Mouse (Mus musculus) cerebellum, adult 11 months (tissue): ENCODE measurements around the gene E4f1.

Experiments used
- DNase-seq: peaks from one replicate; pipeline ENCODE4 v3.0.0; 2022

Gene E4f1

DNA sequence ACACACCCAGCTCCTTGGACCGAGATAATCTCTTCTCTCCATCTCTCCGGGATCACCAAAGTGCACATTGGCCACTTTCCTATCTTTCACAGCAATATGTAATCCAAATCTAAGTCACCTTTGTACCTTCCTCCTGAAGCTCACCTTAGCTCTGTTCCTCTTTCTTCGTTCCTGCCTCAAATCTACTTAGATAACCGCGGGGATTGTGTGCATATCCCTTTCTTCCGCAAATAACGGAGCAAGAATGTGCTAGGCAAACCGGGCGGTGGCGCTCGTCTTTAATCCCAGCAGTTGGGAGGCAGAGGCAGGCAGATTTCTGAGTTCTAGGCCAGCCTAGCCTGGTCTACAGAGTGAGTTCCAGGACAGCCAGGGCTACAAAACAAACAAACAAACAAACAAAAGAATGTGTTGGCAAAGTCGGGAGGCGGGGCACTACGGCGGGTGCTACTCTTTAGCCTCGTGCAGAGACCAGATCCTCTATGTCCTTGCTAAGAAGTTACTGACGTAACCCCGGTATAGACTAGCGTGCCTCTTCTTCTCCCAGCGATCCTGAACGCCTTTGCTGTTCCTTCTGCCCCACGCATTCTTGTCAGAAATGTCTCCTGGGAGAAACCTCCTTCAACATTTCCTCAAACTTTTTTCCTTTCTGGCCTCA is 56.4 kb downstream of the E4f1 start:
- DNase-seq, result no peak

DNA sequence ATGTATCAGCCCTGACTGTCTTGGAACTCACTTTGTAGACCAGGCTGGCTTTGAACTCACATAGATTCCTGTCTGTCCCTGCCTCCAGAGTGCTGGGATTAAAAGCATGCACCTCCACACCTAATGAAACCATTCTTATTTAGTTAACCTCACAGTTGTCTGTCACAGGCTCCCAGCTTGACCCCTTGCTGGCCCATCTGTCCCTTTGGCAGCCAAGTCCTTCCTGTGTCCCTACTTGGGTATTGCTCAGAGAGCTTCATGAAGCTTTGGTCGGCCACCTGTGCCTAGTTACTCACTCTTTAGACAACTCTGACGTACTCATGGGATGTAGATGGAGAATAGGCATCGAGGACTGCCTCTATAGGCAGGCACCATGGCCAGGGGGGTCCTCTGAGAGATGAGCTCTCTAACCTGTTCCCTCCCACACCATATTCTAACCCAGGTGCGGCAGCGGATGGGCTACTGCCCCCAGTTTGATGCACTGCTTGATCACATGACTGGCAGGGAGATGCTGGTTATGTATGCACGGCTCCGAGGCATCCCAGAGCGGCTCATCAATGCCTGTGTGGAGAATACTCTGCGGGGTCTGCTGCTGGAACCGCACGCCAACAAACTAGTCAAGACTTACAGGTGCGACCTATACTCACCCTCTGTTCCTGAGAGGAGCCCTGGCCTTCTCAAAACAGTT is 62.9 kb downstream of the E4f1 start:
- peak; percentile 47 for DNase-seq

DNA sequence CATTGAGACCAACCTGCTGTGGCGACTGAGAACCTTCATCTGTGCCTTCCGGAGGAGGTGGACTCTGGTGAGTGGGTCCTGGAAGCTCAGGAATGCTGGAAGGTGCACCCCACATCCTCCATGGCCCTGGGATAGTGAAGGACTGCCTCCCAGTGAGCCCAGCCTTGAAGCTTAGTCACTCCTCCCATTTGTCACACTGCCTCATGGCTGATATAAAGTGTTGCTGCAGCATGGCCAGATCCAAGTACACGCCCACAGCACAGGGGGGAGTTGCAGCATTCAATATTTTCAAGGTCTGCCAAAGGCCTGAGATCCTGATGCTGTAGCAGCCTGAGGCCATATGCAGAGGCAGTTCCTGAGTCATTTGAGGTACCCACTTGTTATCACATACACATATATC is 67.7 kb downstream of the E4f1 start:
- no peak for DNase-seq

DNA sequence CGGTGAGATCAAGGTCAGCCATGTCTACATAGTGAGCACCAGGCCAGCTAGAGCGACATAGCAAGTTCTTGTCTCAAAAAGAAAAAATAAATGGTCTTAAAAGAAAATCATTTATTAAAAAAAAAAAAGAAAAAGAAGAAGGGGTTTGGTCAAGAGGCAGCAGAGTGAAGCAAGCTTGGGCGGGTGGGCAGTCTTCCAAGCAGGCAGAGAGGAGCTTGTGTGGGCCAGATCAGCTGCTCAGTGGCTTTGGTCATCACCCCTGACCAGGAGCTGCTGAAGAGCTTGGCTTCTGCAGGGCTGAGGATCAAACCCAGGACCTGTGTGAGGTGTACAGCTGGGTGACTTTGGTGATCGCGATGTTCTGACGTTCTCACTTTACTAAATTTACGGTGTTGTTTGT is 75.7 kb downstream of the E4f1 start:
- DNase-seq, result no peak
